Mouse (Mus musculus): ENCODE data around the gene Nexn. TPM values are rescaled to one million over a fixed set of nuclear protein-coding genes. Genes with fewer than 3 reads are reported as not detected.

Nexn gene
- polyA plus RNA-seq, 1 experiment from 2014 or later = 26.8 TPM

GRCm38 (mm10) chr3:152288276-152288675, 22.1 kb upstream of the Nexn start:
- H3K27ac ChIP-seq (ENCODE audit: low read depth) = no peak overlapping the region
- WGBS = 94% methylated on average over 5 of the region's 5 CpGs
- H3K27me3 ChIP-seq (replicated peaks; ENCODE audit: control insufficient read depth, insufficient read depth, low read length) = no peaks in the 10 kb centered on the region
- peaks cover under 1% of the 10 kb centered on the region; the same call in 1 of the 2 replicates for H3K4me1 ChIP-seq (replicated peaks; ENCODE audit: control insufficient read depth, insufficient read depth, low read length)
- H3K36me3 ChIP-seq (ENCODE audit: control insufficient read depth, insufficient read depth, low read length) = peaks cover 52% of the 10 kb centered on the region
- H3K9ac ChIP-seq (ENCODE audit: low read length) = no peak overlapping the region
- no peak for DNase-seq (ENCODE audit: low spot score)
- no peak overlapping the region for H3K4me2 ChIP-seq (ENCODE audit: low read length)
- H3K4me3 ChIP-seq (ENCODE audit: low read depth, low read length) = no peak overlapping the region
- no peak for ATAC-seq (replicated peaks; ENCODE audit: low FRiP score, low TSS enrichment, low read depth)
- H3K9me3 ChIP-seq (ENCODE audit: control insufficient read depth, low read length) = no peaks in the 10 kb centered on the region

- Histone ChIP-seq H3K4me2 (ENCODE audit: low read length) (no peak overlapping the region), H3K4me3 (ENCODE audit: low read depth, low read length) (no peak overlapping the region), H3K9me3 (ENCODE audit: control insufficient read depth, low read length) (no peaks in the 10 kb centered on the region), H3K27me3 (replicated peaks; ENCODE audit: control insufficient read depth, insufficient read depth, low read length) (no peaks in the 10 kb centered on the region), H3K36me3 (ENCODE audit: control insufficient read depth, insufficient read depth, low read length) (peaks cover 57% of the 10 kb centered on the region), H3K4me1 (replicated peaks; ENCODE audit: control insufficient read depth, insufficient read depth, low read length) (no peaks in the 10 kb centered on the region), H3K9ac (ENCODE audit: low read length) (no peak overlapping the region), H3K27ac (ENCODE audit: low read depth) (no peak overlapping the region)
- ATAC-seq (replicated peaks; ENCODE audit: low FRiP score, low TSS enrichment, low read depth) (no peak), DNase-seq (ENCODE audit: low spot score) (no peak)
- WGBS = 86% methylated on average over 9 of the region's 9 CpGs
Measured at GRCm38 (mm10) chr3:152287810-152288209, 21.7 kb upstream of the Nexn start.

- Histone ChIP-seq H3K27me3 (replicated peaks; ENCODE audit: control insufficient read depth, insufficient read depth, low read length) (no peaks in the 10 kb centered on the region), H3K27ac (ENCODE audit: low read depth) (no peak overlapping the region), H3K4me3 (ENCODE audit: low read depth, low read length) (no peak overlapping the region), H3K9me3 (ENCODE audit: control insufficient read depth, low read length) (no peaks in the 10 kb centered on the region), H3K4me2 (ENCODE audit: low read length) (no peak overlapping the region), H3K36me3 (ENCODE audit: control insufficient read depth, insufficient read depth, low read length) (peaks cover 66% of the 10 kb centered on the region), H3K4me1 (replicated peaks; ENCODE audit: control insufficient read depth, insufficient read depth, low read length) (no peaks in the 10 kb centered on the region), H3K9ac (ENCODE audit: low read length) (no peak overlapping the region)
- 93% methylated on average over 5 of the region's 5 CpGs for WGBS
- no peak for DNase-seq (ENCODE audit: low spot score)
- ATAC-seq (replicated peaks; ENCODE audit: low FRiP score, low TSS enrichment, low read depth) = no peak
Measured at GRCm38 (mm10) chr3:152284759-152285158, 18.6 kb upstream of the Nexn start.

GRCm38 (mm10) chr3:152284306-152284705, 18.2 kb upstream of the Nexn start:
- Histone ChIP-seq H3K9me3 (ENCODE audit: control insufficient read depth, low read length) (no peaks in the 10 kb centered on the region), H3K27me3 (replicated peaks; ENCODE audit: control insufficient read depth, insufficient read depth, low read length) (no peaks in the 10 kb centered on the region), H3K36me3 (ENCODE audit: control insufficient read depth, insufficient read depth, low read length) (peaks cover 65% of the 10 kb centered on the region), H3K9ac (ENCODE audit: low read length) (no peak overlapping the region), H3K4me2 (ENCODE audit: low read length) (no peak overlapping the region), H3K4me3 (ENCODE audit: low read depth, low read length) (no peak overlapping the region), H3K4me1 (replicated peaks; ENCODE audit: control insufficient read depth, insufficient read depth, low read length) (no peaks in the 10 kb centered on the region), H3K27ac (ENCODE audit: low read depth) (no peak overlapping the region)
- DNase-seq (ENCODE audit: low spot score) (no peak), ATAC-seq (replicated peaks; ENCODE audit: low FRiP score, low TSS enrichment, low read depth) (no peak)
- WGBS = 90% methylated on average over 1 of the region's 1 CpGs

- peaks cover 46% of the 10 kb centered on the region for H3K36me3 ChIP-seq (ENCODE audit: control insufficient read depth, insufficient read depth, low read length)
- no peaks in the 10 kb centered on the region for H3K27me3 ChIP-seq (replicated peaks; ENCODE audit: control insufficient read depth, insufficient read depth, low read length)
- no peak overlapping the region for H3K4me3 ChIP-seq (ENCODE audit: low read depth, low read length)
- no peak for DNase-seq (ENCODE audit: low spot score)
- WGBS = 23% methylated on average over 3 of the region's 3 CpGs
- no peak overlapping the region for H3K9ac ChIP-seq (ENCODE audit: low read length)
- no peaks in the 10 kb centered on the region for H3K9me3 ChIP-seq (ENCODE audit: control insufficient read depth, low read length)
- H3K4me1 ChIP-seq (replicated peaks; ENCODE audit: control insufficient read depth, insufficient read depth, low read length) = no peaks in the 10 kb centered on the region
- no peak for ATAC-seq (replicated peaks; ENCODE audit: low FRiP score, low TSS enrichment, low read depth)
- no peak overlapping the region for H3K27ac ChIP-seq (ENCODE audit: low read depth)
- no peak overlapping the region for H3K4me2 ChIP-seq (ENCODE audit: low read length)
Measured at GRCm38 (mm10) chr3:152282126-152282525, 16.0 kb upstream of the Nexn start.

GRCm38 (mm10) chr3:152278431-152278830, 12.3 kb upstream of the Nexn start:
- no peak overlapping the region for H3K4me2 ChIP-seq (ENCODE audit: low read length)
- no peak overlapping the region for H3K4me3 ChIP-seq (ENCODE audit: low read depth, low read length)
- peaks cover 38% of the 10 kb centered on the region for H3K36me3 ChIP-seq (ENCODE audit: control insufficient read depth, insufficient read depth, low read length)
- H3K4me1 ChIP-seq (replicated peaks; ENCODE audit: control insufficient read depth, insufficient read depth, low read length) = no peaks in the 10 kb centered on the region
- no peaks in the 10 kb centered on the region for H3K9me3 ChIP-seq (ENCODE audit: control insufficient read depth, low read length)
- H3K27me3 ChIP-seq (replicated peaks; ENCODE audit: control insufficient read depth, insufficient read depth, low read length) = no peaks in the 10 kb centered on the region
- no peak for ATAC-seq (replicated peaks; ENCODE audit: low FRiP score, low TSS enrichment, low read depth)
- H3K27ac ChIP-seq (ENCODE audit: low read depth) = no peak overlapping the region
- WGBS = 41% methylated on average over 2 of the region's 2 CpGs
- no peak overlapping the region for H3K9ac ChIP-seq (ENCODE audit: low read length)
- DNase-seq (ENCODE audit: low spot score) = no peak

GRCm38 (mm10) chr3:152277912-152278311, 11.8 kb upstream of the Nexn start:
- Histone ChIP-seq H3K4me2 (ENCODE audit: low read length) (no peak overlapping the region), H3K36me3 (ENCODE audit: control insufficient read depth, insufficient read depth, low read length) (peaks cover 34% of the 10 kb centered on the region), H3K9ac (ENCODE audit: low read length) (no peak overlapping the region), H3K27ac (ENCODE audit: low read depth) (no peak overlapping the region), H3K4me3 (ENCODE audit: low read depth, low read length) (no peak overlapping the region), H3K4me1 (replicated peaks; ENCODE audit: control insufficient read depth, insufficient read depth, low read length) (no peaks in the 10 kb centered on the region), H3K9me3 (ENCODE audit: control insufficient read depth, low read length) (no peaks in the 10 kb centered on the region), H3K27me3 (replicated peaks; ENCODE audit: control insufficient read depth, insufficient read depth, low read length) (no peaks in the 10 kb centered on the region)
- DNase-seq (ENCODE audit: low spot score) (no peak), ATAC-seq (replicated peaks; ENCODE audit: low FRiP score, low TSS enrichment, low read depth) (no peak)
- 91% methylated on average over 2 of the region's 2 CpGs for WGBS

GRCm38 (mm10) chr3:152276935-152277334, 10.8 kb upstream of the Nexn start:
- Histone ChIP-seq H3K4me1 (replicated peaks; ENCODE audit: control insufficient read depth, insufficient read depth, low read length) (no peaks in the 10 kb centered on the region), H3K36me3 (ENCODE audit: control insufficient read depth, insufficient read depth, low read length) (peaks cover 26% of the 10 kb centered on the region), H3K9me3 (ENCODE audit: control insufficient read depth, low read length) (no peaks in the 10 kb centered on the region), H3K27me3 (replicated peaks; ENCODE audit: control insufficient read depth, insufficient read depth, low read length) (no peaks in the 10 kb centered on the region), H3K4me2 (ENCODE audit: low read length) (no peak overlapping the region), H3K27ac (ENCODE audit: low read depth) (no peak overlapping the region), H3K4me3 (ENCODE audit: low read depth, low read length) (no peak overlapping the region), H3K9ac (ENCODE audit: low read length) (no peak overlapping the region)
- DNase-seq (ENCODE audit: low spot score) = no peak
- ATAC-seq (replicated peaks; ENCODE audit: low FRiP score, low TSS enrichment, low read depth) = no peak
- 96% methylated on average over 3 of the region's 3 CpGs for WGBS

- no peaks in the 10 kb centered on the region for H3K4me1 ChIP-seq (replicated peaks; ENCODE audit: control insufficient read depth, insufficient read depth, low read length)
- DNase-seq (ENCODE audit: low spot score) (no peak), ATAC-seq (replicated peaks; ENCODE audit: low FRiP score, low TSS enrichment, low read depth) (no peak)
- H3K9me3 ChIP-seq (ENCODE audit: control insufficient read depth, low read length) = no peaks in the 10 kb centered on the region
- H3K36me3 ChIP-seq (ENCODE audit: control insufficient read depth, insufficient read depth, low read length) = peaks cover 16% of the 10 kb centered on the region
- H3K27ac ChIP-seq (ENCODE audit: low read depth) = no peak overlapping the region
- H3K4me3 ChIP-seq (ENCODE audit: low read depth, low read length) = no peak overlapping the region
- WGBS = 81% methylated on average over 8 of the region's 8 CpGs
- no peak overlapping the region for H3K4me2 ChIP-seq (ENCODE audit: low read length)
- H3K9ac ChIP-seq (ENCODE audit: low read length) = no peak overlapping the region
- no peaks in the 10 kb centered on the region for H3K27me3 ChIP-seq (replicated peaks; ENCODE audit: control insufficient read depth, insufficient read depth, low read length)
Measured at GRCm38 (mm10) chr3:152275008-152275407, 8.9 kb upstream of the Nexn start.

Data from intestine, embryonic 14.5 days (tissue).